Mouse (Mus musculus): ENCODE measurements around the gene Chn2. TPM values are rescaled to one million over a fixed set of nuclear protein-coding genes. Genes with fewer than 3 reads are reported as not detected.

The Chn2 gene
- polyA plus RNA-seq, 1 experiment from 2014 or later: 32.5 TPM

DNA sequence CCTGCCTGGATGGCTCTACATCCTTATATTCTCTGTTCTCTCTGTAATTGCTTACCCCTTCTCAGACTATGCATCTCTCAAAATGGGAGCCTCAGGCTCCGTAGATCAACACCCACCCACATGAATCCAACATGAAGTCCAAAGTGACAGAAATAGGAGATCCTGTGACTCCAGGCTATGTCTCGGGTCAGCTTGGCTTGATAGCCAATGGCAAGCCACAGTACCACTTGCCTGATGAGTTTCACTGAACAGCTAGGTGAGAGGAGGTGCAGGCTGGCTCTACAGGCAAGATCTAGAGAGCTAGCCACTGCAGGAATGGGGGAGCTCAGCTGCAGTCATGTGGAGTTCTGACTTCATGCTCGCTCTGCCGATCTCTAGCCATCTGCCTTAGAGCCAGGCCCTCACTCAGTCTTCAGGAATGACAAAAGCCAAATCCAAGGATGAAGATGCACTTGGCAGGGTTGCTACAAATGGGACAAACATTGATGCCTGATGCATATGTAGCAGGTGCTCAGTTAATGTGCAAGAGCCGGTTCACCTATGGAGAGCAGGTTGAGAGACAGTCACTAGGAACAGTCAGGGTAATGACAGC, 158.6 kb downstream of the Chn2 start:
- H3K36me3 ChIP-seq: no peaks in the 10 kb centered on the region
- H3K4me2 ChIP-seq: no peak overlapping the region
- WGBS: 89% methylated on average over 5 of the region's 5 CpGs
- H3K9ac ChIP-seq: no peak overlapping the region
- H3K27me3 ChIP-seq: no peaks in the 10 kb centered on the region
- no peak overlapping the region for H3K27ac ChIP-seq (replicated peaks)
- peaks cover 19% of the 10 kb centered on the region for H3K4me1 ChIP-seq (replicated peaks)
- H3K4me3 ChIP-seq: no peak overlapping the region
- no peak for ATAC-seq (ENCODE audit: low FRiP score, low read depth)
- H3K9me3 ChIP-seq: no peaks in the 10 kb centered on the region

DNA sequence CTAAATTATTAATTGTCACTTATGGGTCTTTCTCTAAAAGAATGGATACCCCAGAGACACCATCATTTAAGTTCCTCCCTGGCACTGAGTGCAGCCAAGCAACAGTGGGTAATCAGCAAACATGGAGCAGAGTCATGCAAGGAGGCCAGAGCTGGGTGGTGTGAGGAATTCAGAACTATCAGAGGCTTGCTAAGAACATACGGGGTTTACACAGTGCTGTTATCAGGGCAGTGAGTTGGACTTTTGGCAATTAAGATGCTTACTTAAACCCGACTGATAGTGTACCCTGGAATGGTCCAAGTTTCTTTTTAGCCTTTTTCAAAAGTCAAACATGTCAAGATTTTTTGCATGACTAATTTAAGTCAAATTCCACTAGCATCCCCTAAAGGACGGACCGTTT, 160.2 kb downstream of the Chn2 start:
- WGBS: 31% methylated on average over 4 of the region's 4 CpGs
- no peak overlapping the region for H3K4me2 ChIP-seq
- no peaks in the 10 kb centered on the region for H3K9me3 ChIP-seq
- H3K9ac ChIP-seq: no peak overlapping the region
- H3K4me3 ChIP-seq: no peak overlapping the region
- no peak for ATAC-seq (ENCODE audit: low FRiP score, low read depth)
- 0 out of 2 replicates have a peak, but pooled peaks cover 6% of the 10 kb centered on the region for H3K4me1 ChIP-seq (replicated peaks)
- H3K27me3 ChIP-seq: no peaks in the 10 kb centered on the region
- H3K27ac ChIP-seq (replicated peaks): no peak overlapping the region
- H3K36me3 ChIP-seq: no peaks in the 10 kb centered on the region

DNA sequence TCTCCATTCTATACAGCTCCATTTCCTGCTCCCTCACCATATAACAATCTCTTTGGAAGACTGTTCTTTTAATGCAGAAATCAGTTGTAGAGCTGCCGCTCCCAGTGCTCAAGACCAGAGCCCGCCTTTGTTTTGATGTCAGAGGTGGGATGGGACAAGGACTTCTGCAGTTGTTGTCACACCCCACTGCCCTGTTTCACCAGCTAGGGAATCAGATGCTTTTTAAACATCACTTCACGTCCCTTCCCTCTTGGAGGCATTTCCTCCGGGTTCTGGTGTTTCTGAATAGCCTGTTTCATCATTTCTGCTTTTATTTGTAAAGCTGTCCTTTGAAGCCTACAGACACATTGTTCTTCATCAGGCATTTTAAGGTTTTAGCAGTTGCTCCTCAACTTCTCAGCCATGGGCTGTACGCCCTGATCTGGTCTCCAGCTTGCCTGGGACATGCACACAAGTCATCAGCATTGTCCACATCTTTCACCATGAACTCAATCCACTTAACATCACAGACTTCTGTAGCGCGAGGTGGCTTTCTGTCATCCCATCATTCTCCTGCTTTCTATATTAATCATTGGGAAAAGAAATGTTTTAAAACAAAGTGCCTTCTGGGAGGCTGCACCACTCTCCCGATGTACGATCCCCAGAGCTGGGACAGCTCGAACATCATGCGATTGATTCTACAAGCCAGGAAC, 160.8 kb downstream of the Chn2 start:
- Histone ChIP-seq H3K36me3 (no peaks in the 10 kb centered on the region), H3K9me3 (no peaks in the 10 kb centered on the region), H3K4me3 (no peak overlapping the region), H3K4me1 (replicated peaks) (0 out of 2 replicates have a peak, but pooled peaks cover 6% of the 10 kb centered on the region), H3K27ac (replicated peaks) (no peak overlapping the region), H3K27me3 (no peaks in the 10 kb centered on the region), H3K4me2 (no peak overlapping the region), H3K9ac (no peak overlapping the region)
- WGBS: 57% methylated on average over 11 of the region's 11 CpGs
- no peak for ATAC-seq (ENCODE audit: low FRiP score, low read depth)

DNA sequence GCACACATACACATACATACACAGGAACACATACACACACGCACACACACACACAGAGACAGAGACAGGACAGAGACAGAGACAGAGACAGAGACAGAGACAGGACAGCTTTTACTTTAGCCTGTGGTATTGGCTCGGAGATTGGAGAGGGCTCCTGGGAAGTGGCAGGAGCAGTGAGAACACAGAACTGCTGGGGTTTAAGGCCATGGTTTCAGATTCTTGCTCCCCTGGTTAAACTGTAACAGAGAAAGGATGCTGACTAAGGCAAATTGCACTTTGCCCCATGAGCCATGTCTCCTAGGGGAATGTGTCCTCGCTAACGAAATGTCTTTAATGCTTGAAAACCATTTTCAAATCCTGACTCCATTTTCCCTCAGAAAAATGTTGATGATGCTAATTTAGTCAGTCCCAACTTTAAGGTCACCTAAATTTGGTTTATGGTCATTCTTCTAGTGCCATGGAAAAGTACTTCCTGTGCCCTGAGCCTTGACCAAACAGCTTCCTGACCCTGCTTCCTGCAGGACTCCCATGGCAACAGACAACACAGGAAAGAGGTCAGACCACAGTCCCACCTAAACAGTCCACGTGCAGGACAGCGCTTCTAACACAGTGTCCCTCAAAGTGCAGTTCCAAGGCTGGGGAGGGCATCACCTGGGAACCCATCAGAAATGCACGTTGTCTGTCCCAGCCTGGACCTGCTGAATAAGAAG, 163.1 kb downstream of the Chn2 start:
- Histone ChIP-seq H3K36me3 (no peaks in the 10 kb centered on the region), H3K4me3 (no peak overlapping the region), H3K27ac (replicated peaks) (no peak overlapping the region), H3K27me3 (no peaks in the 10 kb centered on the region), H3K4me1 (replicated peaks) (0 out of 2 replicates have a peak, but pooled peaks cover 6% of the 10 kb centered on the region), H3K9me3 (no peaks in the 10 kb centered on the region), H3K9ac (no peak overlapping the region), H3K4me2 (no peak overlapping the region)
- WGBS: 79% methylated on average over 7 of the region's 7 CpGs
- ATAC-seq (ENCODE audit: low FRiP score, low read depth): no peak

DNA sequence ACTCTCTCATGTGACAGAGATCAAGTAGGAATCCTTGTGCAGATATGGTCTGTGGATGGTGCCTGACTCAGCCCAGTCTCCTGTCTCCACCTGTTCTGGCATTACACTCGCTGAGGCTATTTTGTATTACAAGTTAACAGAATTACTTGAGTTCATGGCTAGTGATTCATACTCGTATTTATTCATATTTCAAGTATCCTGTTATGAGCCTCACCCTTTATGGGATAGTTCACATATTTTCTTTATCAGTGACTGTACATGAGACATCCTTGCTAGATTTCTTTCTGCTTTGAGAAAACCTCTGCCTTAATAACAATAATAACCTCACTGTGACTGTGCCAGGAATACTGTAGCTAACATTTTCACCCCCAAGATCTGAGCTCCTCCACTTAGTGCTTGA, 164.0 kb downstream of the Chn2 start:
- H3K9ac ChIP-seq: no peak overlapping the region
- no peak overlapping the region for H3K4me2 ChIP-seq
- H3K27ac ChIP-seq (replicated peaks): no peak overlapping the region
- WGBS: 89% methylated on average over 2 of the region's 2 CpGs
- no peak for ATAC-seq (ENCODE audit: low FRiP score, low read depth)
- H3K36me3 ChIP-seq: no peaks in the 10 kb centered on the region
- no peak overlapping the region for H3K4me3 ChIP-seq
- no peaks in the 10 kb centered on the region for H3K27me3 ChIP-seq
- H3K4me1 ChIP-seq (replicated peaks): 0 out of 2 replicates have a peak, but pooled peaks cover 6% of the 10 kb centered on the region
- no peaks in the 10 kb centered on the region for H3K9me3 ChIP-seq

DNA sequence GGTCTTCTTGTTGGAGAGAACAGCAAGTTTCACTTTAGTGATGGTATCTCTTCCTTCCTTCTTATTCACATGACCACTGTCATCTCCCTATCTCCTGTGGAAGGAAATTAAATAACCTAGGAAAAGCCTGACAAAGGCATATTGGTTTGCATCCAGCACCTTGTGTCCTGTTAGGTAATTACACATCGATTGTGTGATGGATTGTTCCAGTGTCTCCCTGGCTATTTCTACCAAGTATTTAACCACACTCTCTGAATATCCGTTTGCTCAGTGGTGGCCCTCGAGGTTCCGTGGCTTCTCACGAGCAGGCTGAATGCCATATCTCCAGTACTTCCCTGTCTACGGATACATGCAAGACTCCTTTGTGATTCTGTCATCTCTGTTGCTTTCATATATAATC, 164.6 kb downstream of the Chn2 start:
- Histone ChIP-seq H3K4me2 (no peak overlapping the region), H3K9me3 (no peaks in the 10 kb centered on the region), H3K27ac (replicated peaks) (no peak overlapping the region), H3K4me3 (no peak overlapping the region), H3K9ac (no peak overlapping the region), H3K36me3 (no peaks in the 10 kb centered on the region), H3K4me1 (replicated peaks) (0 out of 2 replicates have a peak, but pooled peaks cover 6% of the 10 kb centered on the region), H3K27me3 (no peaks in the 10 kb centered on the region)
- no peak for ATAC-seq (ENCODE audit: low FRiP score, low read depth)
- 88% methylated on average over 6 of the region's 6 CpGs for WGBS

DNA sequence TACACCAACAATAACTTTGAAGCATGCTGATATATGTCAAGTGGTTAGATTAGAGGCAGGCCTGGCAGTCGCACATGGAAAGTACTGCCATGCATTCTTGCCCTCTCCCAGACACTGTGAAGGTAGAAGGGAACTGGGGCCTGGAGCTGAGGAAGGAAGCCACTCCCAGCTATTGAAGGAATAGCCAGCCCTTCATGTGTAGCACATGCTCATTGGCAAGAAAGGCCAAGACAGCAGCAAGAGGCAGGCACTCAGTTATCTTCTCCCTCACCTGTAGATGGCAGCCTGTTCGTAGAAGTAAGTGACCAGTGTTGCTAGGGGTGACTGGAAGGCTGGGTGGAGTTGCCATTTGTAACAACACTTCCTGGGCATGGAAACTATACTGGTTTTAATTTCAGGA, 165.6 kb downstream of the Chn2 start:
- Histone ChIP-seq H3K27ac (replicated peaks) (no peak overlapping the region), H3K9me3 (no peaks in the 10 kb centered on the region), H3K4me1 (replicated peaks) (0 out of 2 replicates have a peak, but pooled peaks cover 1% of the 10 kb centered on the region), H3K4me2 (no peak overlapping the region), H3K27me3 (no peaks in the 10 kb centered on the region), H3K36me3 (no peaks in the 10 kb centered on the region), H3K9ac (no peak overlapping the region), H3K4me3 (no peak overlapping the region)
- 55% methylated on average over 2 of the region's 2 CpGs for WGBS
- no peak for ATAC-seq (ENCODE audit: low FRiP score, low read depth)

DNA sequence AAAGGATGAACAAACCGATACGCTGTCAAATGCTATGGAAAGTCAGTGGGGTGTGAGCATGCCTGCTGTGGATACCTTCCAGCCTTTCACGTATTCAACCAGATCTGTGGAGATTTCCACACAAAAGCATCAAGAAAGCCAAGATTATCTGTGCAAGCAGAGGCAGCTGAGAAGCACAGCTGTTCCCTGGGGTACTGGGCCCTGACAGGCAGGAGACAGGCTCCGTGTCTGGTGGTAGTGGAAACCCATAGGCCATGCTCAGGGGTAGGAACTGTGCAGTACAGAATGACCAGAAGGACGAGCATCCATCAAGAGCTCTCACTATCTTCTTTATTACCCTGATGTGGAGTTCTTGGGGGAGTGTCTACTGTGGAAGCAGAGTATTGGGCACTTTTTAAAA, 166.1 kb downstream of the Chn2 start:
- H3K9ac ChIP-seq: no peak overlapping the region

DNA sequence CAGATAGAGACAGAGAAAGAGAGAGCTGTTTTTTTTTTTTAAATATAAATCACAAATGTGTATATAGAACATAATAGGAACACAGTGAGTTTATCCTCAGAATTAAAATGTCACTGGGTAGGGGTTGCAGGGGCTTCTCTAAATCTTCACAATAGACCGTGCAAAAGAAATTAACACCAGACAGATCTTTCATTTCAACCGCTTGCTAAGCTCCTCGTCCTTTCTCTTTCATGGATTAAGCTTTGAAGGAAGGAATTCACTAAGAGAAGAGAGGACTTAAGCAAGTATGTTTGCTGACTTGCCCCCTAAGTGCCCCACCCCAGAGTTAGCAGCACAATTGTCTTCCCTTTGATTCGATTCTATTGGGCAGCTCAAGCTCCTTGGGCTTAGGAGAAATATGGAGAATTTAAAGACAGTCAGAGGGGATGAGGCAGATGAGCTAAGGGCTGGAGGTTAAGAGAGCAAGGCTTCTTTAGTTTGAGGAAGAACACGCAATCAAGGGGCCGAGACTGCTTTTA, 166.9 kb downstream of the Chn2 start:
- Histone ChIP-seq H3K4me3 (no peak overlapping the region), H3K36me3 (no peaks in the 10 kb centered on the region), H3K27me3 (no peaks in the 10 kb centered on the region), H3K27ac (replicated peaks) (no peak overlapping the region), H3K4me1 (replicated peaks) (no peaks in the 10 kb centered on the region), H3K9ac (no peak overlapping the region), H3K4me2 (no peak overlapping the region), H3K9me3 (no peaks in the 10 kb centered on the region)
- ATAC-seq (ENCODE audit: low FRiP score, low read depth): no peak
- 36% methylated on average over 6 of the region's 6 CpGs for whole genome bisulfite sequencing

More for the DNA sequence above, 166.1 kb downstream of the Chn2 start:
- Histone ChIP-seq H3K4me3 (no peak overlapping the region), H3K36me3 (no peaks in the 10 kb centered on the region), H3K9me3 (no peaks in the 10 kb centered on the region), H3K27me3 (no peaks in the 10 kb centered on the region), H3K27ac (replicated peaks) (no peak overlapping the region), H3K4me1 (replicated peaks) (no peaks in the 10 kb centered on the region), H3K4me2 (no peak overlapping the region)
- ATAC-seq (ENCODE audit: low FRiP score, low read depth): no peak
- 51% methylated on average over 5 of the region's 5 CpGs for WGBS

DNA sequence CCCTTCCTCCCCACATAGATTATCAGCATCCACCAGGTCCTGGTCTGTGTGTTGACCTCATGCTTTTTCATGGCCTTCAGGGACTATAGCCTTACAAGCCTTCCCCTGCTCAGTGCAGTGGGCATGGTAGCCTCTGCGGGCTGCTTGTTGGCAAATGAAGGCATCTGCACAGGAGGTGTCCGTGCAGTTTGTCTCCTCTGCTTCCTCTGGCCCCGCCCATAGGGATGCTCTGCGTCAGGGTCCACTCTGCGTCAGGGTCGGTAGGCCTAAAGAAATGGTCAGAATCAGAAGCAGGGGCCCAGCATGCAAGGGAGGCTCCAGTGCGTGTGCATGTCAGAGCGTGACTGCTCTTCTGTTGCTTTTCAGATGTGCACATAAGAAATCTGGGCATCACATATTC, 169.4 kb downstream of the Chn2 start:
- H3K9me3 ChIP-seq: no peaks in the 10 kb centered on the region
- no peak overlapping the region for H3K9ac ChIP-seq

DNA sequence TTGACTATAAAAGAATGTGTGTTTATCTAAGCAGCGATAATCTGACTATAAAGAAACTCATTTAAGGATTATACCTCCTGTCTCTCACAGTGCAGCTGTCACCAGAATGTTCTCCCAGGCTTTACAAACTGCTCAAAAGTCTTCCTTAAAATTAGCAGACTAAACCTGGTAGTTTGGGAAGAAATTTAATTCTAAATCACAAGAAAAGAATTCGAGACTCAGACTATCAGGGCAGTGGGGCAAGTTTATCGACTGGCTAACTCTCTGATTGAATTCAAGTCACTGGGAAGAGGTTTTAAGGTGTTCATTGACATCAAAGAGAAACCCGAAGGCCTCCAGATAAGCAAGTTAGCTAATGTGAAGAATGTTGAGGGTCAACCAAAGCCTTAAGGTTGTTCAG, 171.6 kb downstream of the Chn2 start:
- no peak overlapping the region for H3K4me2 ChIP-seq
- no peak for ATAC-seq (ENCODE audit: low FRiP score, low read depth)
- H3K9ac ChIP-seq: no peak overlapping the region
- H3K9me3 ChIP-seq: no peaks in the 10 kb centered on the region
- no peaks in the 10 kb centered on the region for H3K27me3 ChIP-seq
- no peak overlapping the region for H3K4me3 ChIP-seq
- H3K36me3 ChIP-seq: no peaks in the 10 kb centered on the region
- no peak overlapping the region for H3K27ac ChIP-seq (replicated peaks)
- H3K4me1 ChIP-seq (replicated peaks): no peaks in the 10 kb centered on the region
- WGBS: 83% methylated on average over 4 of the region's 4 CpGs

More for the DNA sequence above, 169.4 kb downstream of the Chn2 start:
- no peak overlapping the region for H3K4me3 ChIP-seq
- H3K4me2 ChIP-seq: no peak overlapping the region
- no peaks in the 10 kb centered on the region for H3K27me3 ChIP-seq
- no peaks in the 10 kb centered on the region for H3K4me1 ChIP-seq (replicated peaks)
- WGBS: 84% methylated on average over 8 of the region's 8 CpGs
- no peak for ATAC-seq (ENCODE audit: low FRiP score, low read depth)
- no peak overlapping the region for H3K27ac ChIP-seq (replicated peaks)
- no peaks in the 10 kb centered on the region for H3K36me3 ChIP-seq

DNA sequence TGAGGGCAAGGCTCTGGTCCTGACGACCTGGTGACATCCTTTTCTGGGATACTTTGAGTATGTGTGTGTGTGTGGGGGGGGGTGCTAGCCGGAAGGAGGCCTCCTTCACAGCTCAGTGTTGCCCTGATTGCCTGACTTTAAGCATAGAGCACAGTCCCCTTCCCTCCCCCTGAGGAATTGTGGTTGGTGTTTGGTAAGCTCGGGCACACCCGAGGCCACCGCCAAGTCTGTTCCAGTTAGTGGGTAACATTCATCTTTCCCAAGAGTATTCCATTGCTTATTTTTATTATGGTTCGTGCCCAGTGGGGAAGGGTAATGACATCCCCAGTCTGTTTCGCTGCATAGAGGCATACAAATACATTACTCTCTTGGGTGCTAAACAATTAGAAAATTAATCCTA, 172.6 kb downstream of the Chn2 start:
- 71% methylated on average over 7 of the region's 7 CpGs for WGBS
- ATAC-seq (ENCODE audit: low FRiP score, low read depth): no peak
- no peak overlapping the region for H3K4me3 ChIP-seq
- no peaks in the 10 kb centered on the region for H3K36me3 ChIP-seq
- H3K9me3 ChIP-seq: no peaks in the 10 kb centered on the region
- no peak overlapping the region for H3K4me2 ChIP-seq
- no peak overlapping the region for H3K9ac ChIP-seq
- H3K27me3 ChIP-seq: no peaks in the 10 kb centered on the region
- no peaks in the 10 kb centered on the region for H3K4me1 ChIP-seq (replicated peaks)
- no peak overlapping the region for H3K27ac ChIP-seq (replicated peaks)

Data from hindbrain, embryonic 15.5 days (tissue).